Mouse (Mus musculus): ENCODE data around the gene Trappc12.

Trappc12 gene

DNA sequence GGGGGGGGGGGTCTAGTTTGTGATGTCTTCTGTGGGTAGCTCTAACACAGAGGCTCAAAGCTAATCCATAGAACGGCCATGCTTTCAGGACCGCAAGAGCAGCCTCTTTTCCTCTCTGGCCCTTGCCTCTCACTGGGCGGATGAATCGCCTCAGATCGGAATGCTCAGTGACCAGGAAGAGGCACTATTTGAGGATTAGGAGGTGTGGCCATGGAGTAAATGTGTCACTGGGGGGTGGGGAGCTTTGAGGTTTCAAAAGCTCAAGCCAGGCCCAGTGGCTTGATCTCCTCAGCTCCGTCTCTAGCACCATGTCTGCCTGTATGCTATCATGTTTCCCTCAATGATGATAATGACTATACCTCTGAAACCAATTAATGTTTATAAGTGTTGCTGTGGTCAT, 61.3 kb downstream of the Trappc12 start:
- DNase-seq (ENCODE audit: low spot score): no peak

GRCm38 (mm10) chr12:28686199-28686879, 63.9 kb downstream of the Trappc12 start:
- no peak for DNase-seq (ENCODE audit: low spot score)

GRCm38 (mm10) chr12:28685771-28686170, 64.5 kb downstream of the Trappc12 start:
- no peak for DNase-seq (ENCODE audit: low spot score)

DNA sequence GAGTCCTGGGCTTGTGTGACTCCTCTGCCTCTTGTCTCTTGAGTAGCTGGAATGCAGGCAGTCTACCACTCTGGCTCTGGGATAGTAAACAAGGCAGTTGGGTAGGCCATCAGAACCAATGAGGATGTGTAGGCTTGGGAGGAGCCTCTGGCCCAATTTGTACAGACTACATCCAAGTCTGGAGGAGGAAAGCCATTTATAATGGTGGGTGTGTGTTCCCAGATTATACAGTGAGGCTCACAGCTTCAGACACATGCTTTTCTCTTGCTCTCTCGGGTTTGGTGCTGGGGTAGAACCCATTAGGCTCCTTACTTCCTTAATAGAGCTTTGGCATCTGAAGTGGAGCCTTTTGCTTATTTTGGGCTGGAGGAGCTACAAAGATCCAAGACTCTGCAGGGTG, 65.6 kb downstream of the Trappc12 start:
- DNase-seq (ENCODE audit: low spot score): no peak

GRCm38 (mm10) chr12:28675925-28676209, 74.4 kb downstream of the Trappc12 start:
- DNase-seq (ENCODE audit: low spot score): no peak

- peak; percentile 80 for DNase-seq (ENCODE audit: low spot score)
Observed at GRCm38 (mm10) chr12:28675121-28675924, 74.9 kb downstream of the Trappc12 start, which contains the start of gene Adi1. Adi1 (plus strand) TSS chr12:28675231.

- no peak for DNase-seq (ENCODE audit: low spot score)
Observed at GRCm38 (mm10) chr12:28674038-28674720, 76.1 kb downstream of the Trappc12 start.

DNA sequence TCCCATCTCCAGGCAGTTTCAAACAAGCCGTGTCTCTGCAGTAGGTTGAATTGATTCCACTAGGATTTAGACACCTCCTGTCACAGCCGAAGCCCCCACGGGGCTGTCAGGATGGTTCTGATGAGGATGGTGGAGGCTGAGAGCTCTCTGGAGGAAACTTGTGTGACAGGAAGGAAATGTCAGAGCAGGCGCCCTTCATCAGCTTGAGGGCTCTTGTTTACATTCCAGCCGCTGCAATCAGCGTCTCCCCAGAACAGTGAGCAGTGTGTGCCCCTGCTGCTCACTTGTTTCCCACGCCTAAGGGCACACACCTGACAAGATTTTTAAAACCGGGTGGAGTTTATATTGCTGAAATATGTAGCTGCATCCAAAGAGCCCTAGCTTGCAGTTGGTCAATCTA, 83.0 kb downstream of the Trappc12 start:
- no peak for DNase-seq (ENCODE audit: low spot score)

- no peak for DNase-seq (ENCODE audit: low spot score)
Observed at GRCm38 (mm10) chr12:28666734-28667133, 83.5 kb downstream of the Trappc12 start.

GRCm38 (mm10) chr12:28662628-28663027, 87.6 kb downstream of the Trappc12 start:
- no peak for DNase-seq (ENCODE audit: low spot score)

GRCm38 (mm10) chr12:28649141-28650110, 100.8 kb downstream of the Trappc12 start, which contains the start of gene Rnaseh1:
Rnaseh1 (plus strand) TSS chr12:28649602.
- peak; percentile 86 for DNase-seq (ENCODE audit: low spot score)
